Mouse (Mus musculus): ENCODE measurements around the gene Man2b2. TPM values are rescaled to one million over a fixed set of nuclear protein-coding genes. Genes with fewer than 3 reads are reported as not detected.

Man2b2 gene
- polyA plus RNA-seq, 1 experiment from 2014 or later = 12.3 TPM

DNA sequence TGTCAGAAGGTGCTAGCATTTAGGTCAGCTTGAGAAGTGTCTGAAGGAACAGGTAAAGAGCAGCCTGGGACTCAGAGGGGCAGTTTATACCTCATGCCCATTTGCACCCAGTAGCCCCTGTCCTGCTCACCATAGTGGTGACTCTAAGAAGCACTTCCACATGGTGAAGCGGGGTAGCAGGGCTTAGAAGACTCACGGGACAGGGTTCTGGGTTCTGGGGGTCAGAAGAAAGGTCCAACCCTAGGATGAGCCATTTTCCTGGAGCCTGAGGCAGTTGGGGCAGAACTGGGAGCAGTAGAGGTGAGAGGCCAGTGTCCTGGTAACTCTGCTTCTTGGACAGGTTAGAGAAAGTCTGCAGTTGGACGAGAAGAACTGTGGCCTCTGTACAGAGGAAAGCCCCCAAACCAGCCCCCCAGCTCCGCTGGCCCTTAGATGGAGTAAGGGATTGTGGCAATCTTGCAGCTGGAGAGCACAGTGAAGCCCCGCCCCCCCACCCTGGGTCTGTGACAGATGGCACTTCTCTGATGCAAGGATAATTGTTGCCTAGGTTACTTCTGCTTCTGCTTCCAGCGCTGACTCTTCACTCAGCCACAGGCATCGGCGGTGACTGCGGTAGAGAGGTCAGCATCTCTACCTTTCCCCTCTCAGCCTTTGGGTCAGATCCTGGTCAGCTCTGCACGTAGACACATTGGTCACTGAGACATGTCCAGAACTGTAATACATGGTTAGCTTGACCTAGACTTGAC lies 63.3 kb downstream of the Man2b2 start:
- H3K36me3 ChIP-seq = no peaks in the 10 kb centered on the region
- H3K4me1 ChIP-seq (replicated peaks) = no peaks in the 10 kb centered on the region
- WGBS = 31% methylated on average over 10 of the region's 10 CpGs
- H3K4me2 ChIP-seq = no peak overlapping the region
- no peak for ATAC-seq (replicated peaks; ENCODE audit: insufficient number of reproducible peaks, insufficient read depth, low FRiP score, low read depth)
- H3K9ac ChIP-seq = no peak overlapping the region
- H3K9me3 ChIP-seq (replicated peaks) = no peaks in the 10 kb centered on the region
- no peak overlapping the region for H3K27ac ChIP-seq
- peaks cover 4% of the 10 kb centered on the region; the same call in 1 of the 2 replicates for H3K27me3 ChIP-seq
- no peak overlapping the region for H3K4me3 ChIP-seq

GRCm38 (mm10) chr5:36759848-36760247 lies 70.6 kb downstream of the Man2b2 start:
- ATAC-seq (replicated peaks; ENCODE audit: insufficient number of reproducible peaks, insufficient read depth, low FRiP score, low read depth) = no peak
- Histone ChIP-seq H3K27ac (no peak overlapping the region), H3K4me3 (no peak overlapping the region), H3K4me2 (no peak overlapping the region), H3K9ac (no peak overlapping the region), H3K27me3 (peaks cover 4% of the 10 kb centered on the region; the same call in 1 of the 2 replicates), H3K36me3 (no peaks in the 10 kb centered on the region), H3K4me1 (replicated peaks) (no peaks in the 10 kb centered on the region), H3K9me3 (replicated peaks) (no peaks in the 10 kb centered on the region)
- 56% methylated on average over 4 of the region's 4 CpGs for WGBS

DNA sequence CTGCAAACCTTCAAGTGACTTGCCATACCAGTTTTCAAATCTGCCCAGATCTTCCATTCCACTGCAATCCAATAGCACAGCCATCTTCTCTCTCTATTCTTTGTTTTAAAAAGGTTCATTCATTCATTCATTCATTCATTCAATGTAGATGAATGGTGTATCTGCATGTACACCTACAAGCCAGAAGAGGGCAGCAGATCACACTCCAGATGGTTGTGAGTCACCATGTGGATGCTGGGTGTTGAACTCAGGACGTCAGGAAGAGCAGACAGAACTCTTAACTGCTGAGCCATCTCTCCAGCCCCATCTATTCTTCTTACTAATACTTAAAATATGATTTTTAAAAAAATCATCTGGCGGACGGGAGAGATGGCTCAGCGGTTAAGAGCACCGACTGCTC lies 73.4 kb downstream of the Man2b2 start:
- Histone ChIP-seq H3K4me2 (no peak overlapping the region), H3K36me3 (no peaks in the 10 kb centered on the region), H3K9ac (no peak overlapping the region), H3K9me3 (replicated peaks) (no peaks in the 10 kb centered on the region), H3K27me3 (no peaks in the 10 kb centered on the region), H3K4me3 (no peak overlapping the region), H3K4me1 (replicated peaks) (no peaks in the 10 kb centered on the region), H3K27ac (no peak overlapping the region)
- WGBS = 73% methylated on average over 5 of the region's 5 CpGs
- ATAC-seq (replicated peaks; ENCODE audit: insufficient number of reproducible peaks, insufficient read depth, low FRiP score, low read depth) = no peak

Other genes starting within 250 kb of the Man2b2 start
- 14.8 and 20.2 TPM in 2 replicates for gene Tbc1d14, start 237.4 kb downstream of the Man2b2 start, polyA plus RNA-seq (2015; fragmentation: Nextera tagmentation; extraction: Ambion mirVana)
- gene D5Ertd579e, start 134.6 kb downstream of the Man2b2 start, polyA plus RNA-seq (2015; fragmentation: Nextera tagmentation; extraction: Ambion mirVana) = 23.2 and 23.7 TPM in 2 replicates
- 18.2 and 20.4 TPM in 2 replicates for gene Bloc1s4, start 82.0 kb downstream of the Man2b2 start, polyA plus RNA-seq (2015; fragmentation: Nextera tagmentation; extraction: Ambion mirVana)
- 329 and 331 TPM in 2 replicates for gene Mrfap1, start 33.9 kb downstream of the Man2b2 start, polyA plus RNA-seq (2015; fragmentation: Nextera tagmentation; extraction: Ambion mirVana)
- gene Ppp2r2c, start 37.9 kb upstream of the Man2b2 start, polyA plus RNA-seq (2015; fragmentation: Nextera tagmentation; extraction: Ambion mirVana) = 0.10 and 0.61 TPM in 2 replicates
- gene Wfs1, start 158.6 kb upstream of the Man2b2 start, polyA plus RNA-seq (2015; fragmentation: Nextera tagmentation; extraction: Ambion mirVana) = 15.4 and 18.9 TPM in 2 replicates